Mouse (Mus musculus) G1E (cell line): ENCODE measurements around the gene Dock4. TPM values are rescaled to one million over a fixed set of nuclear protein-coding genes. Genes with fewer than 3 reads are reported as not detected.

ENCODE experiments used
- ATAC-seq: 2 replicates; pipeline ENCODE4 v1.8.0; 2016; ENCODE audit warnings: mild to moderate bottlenecking; ENCODE audit not compliant: insufficient number of reproducible peaks, poor library complexity, low FRiP score, severe bottlenecking; ENCODE audit errors: extremely low read depth
- DNase-seq: peaks from one replicate; pipeline ENCODE4 v3.0.0; 2012; ENCODE audit warnings: low spot score
- H3K27me3 ChIP-seq: 2 replicates; pipeline ENCODE4 v1.6.1; 2012; ENCODE audit warnings: mild to moderate bottlenecking, low read length, inconsistent platforms; ENCODE audit not compliant: insufficient read depth
- H3K36me3 ChIP-seq: replicated peaks from 2 replicates; pipeline ENCODE3; 2012; ENCODE audit warnings: mild to moderate bottlenecking, inconsistent platforms
- H3K4me1 ChIP-seq: 2 replicates; pipeline ENCODE4 v1.6.1; 2012; ENCODE audit warnings: low read depth, low read length, inconsistent platforms, mixed read lengths; ENCODE audit not compliant: insufficient read depth
- H3K4me3 ChIP-seq: 2 replicates; pipeline ENCODE4 v1.5.1; 2012; ENCODE audit warnings: low read depth, mild to moderate bottlenecking, inconsistent platforms, low read length, moderate library complexity, mixed read lengths
- H3K9me3 ChIP-seq: replicated peaks from 2 replicates; pipeline ENCODE4 v1.6.1; 2012; ENCODE audit warnings: inconsistent platforms
- CTCF ChIP-seq: IDR thresholded peaks from 2 replicates; pipeline ENCODE4 v1.5.1; 2012; ENCODE audit warnings: low read depth, low read length, inconsistent platforms, mixed read lengths
- GATA1 ChIP-seq: IDR thresholded peaks from 2 replicates; pipeline ENCODE4 v1.6.1; 2012; ENCODE audit warnings: borderline replicate concordance, low read length, inconsistent platforms, mixed read lengths
- GATA2 ChIP-seq: IDR thresholded peaks from 2 replicates; pipeline ENCODE4 v1.6.1; 2012; ENCODE audit warnings: low read depth, low read length, inconsistent platforms, borderline replicate concordance
- POLR2AphosphoS5 ChIP-seq: IDR thresholded peaks from 2 replicates; pipeline ENCODE4 v1.6.1; 2012; ENCODE audit warnings: low read depth, low read length, inconsistent platforms; ENCODE audit not compliant: insufficient replicate concordance
- TAL1 ChIP-seq: conservative IDR thresholded peaks from 2 replicates; pipeline ENCODE4 v1.6.1; 2012; ENCODE audit warnings: low read depth, low read length, inconsistent platforms, mixed read lengths
- polyA plus RNA-seq: library from polyadenylated mRNA; stranded (reverse); fragments of >175 nt; gene quantifications from 2 replicates; pipeline ENCODE4 v1.2.3, GENCODE M21; 2012
- total RNA-seq, 2 experiments: library from RNA; stranded (forward) in 1 of 2; stranded (reverse) in 1 of 2; fragments of 200-1000 nt in 1 of 2; fragments of >200 nt in 1 of 2; fragmentation: Nextera tagmentation in 1 of 2; gene quantifications; 2 replicates each; pipeline ENCODE4 v1.2.3; 2014 to 2017

The Dock4 gene
- total and polyA plus RNA-seq, 3 experiments: 0.01 to 1.2 (median 0.68) TPM

DNA sequence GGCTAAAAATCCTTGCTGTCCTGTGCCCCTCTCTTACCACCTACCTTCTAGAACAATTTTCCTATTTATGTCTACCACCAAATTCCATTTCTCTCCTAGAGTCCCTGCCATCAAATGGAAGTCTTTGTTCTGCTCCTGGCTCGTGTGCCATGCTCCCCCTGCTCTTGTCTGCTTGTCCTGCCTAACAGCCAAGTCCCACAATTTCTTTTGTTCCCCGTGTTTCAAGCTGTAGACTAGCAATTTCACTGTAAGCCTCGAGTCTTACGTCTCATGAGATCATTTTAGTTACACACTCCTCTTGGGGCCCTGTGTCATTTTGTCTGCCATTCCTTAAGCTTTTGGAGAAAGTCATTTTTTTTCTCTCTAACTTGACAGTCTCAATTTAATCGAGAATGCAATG lies 268.5 kb downstream of the Dock4 start:
- ATAC-seq (no peak), DNase-seq (no peak)
- no peaks in the 10 kb centered on the region for H3K9me3 ChIP-seq
- no peaks in the 10 kb centered on the region for H3K4me1 ChIP-seq
- no peak overlapping the region for H3K4me3 ChIP-seq
- TF ChIP-seq GATA1: no peak
- TF ChIP-seq POLR2AphosphoS5: no peak
- no peak for TF ChIP-seq CTCF
- no peak for TF ChIP-seq TAL1
- TF ChIP-seq GATA2: no peak
- no peaks in the 10 kb centered on the region for H3K36me3 ChIP-seq
- H3K27me3 ChIP-seq: no peaks in the 10 kb centered on the region

- Histone ChIP-seq H3K4me1 (no peaks in the 10 kb centered on the region), H3K9me3 (no peaks in the 10 kb centered on the region), H3K4me3 (no peak overlapping the region), H3K27me3 (no peaks in the 10 kb centered on the region), H3K36me3 (no peaks in the 10 kb centered on the region)
- ATAC-seq: no peak
- TF ChIP-seq GATA1 (no peak), CTCF (no peak), GATA2 (no peak), POLR2AphosphoS5 (no peak), TAL1 (no peak)
- DNase-seq: no peak
These were observed 269.4 kb downstream of the Dock4 start for GRCm38 (mm10) chr12:40715174-40715573.

GRCm38 (mm10) chr12:40728373-40728772 lies 282.6 kb downstream of the Dock4 start:
- DNase-seq: no peak
- ATAC-seq: no peak
- H3K27me3 ChIP-seq: no peaks in the 10 kb centered on the region
- H3K4me3 ChIP-seq: no peak overlapping the region
- H3K4me1 ChIP-seq: no peaks in the 10 kb centered on the region
- no peaks in the 10 kb centered on the region for H3K9me3 ChIP-seq
- no peak for TF ChIP-seq CTCF
- TF ChIP-seq TAL1: no peak
- TF ChIP-seq GATA1: no peak
- no peak for TF ChIP-seq POLR2AphosphoS5
- TF ChIP-seq GATA2: no peak
- no peaks in the 10 kb centered on the region for H3K36me3 ChIP-seq

DNA sequence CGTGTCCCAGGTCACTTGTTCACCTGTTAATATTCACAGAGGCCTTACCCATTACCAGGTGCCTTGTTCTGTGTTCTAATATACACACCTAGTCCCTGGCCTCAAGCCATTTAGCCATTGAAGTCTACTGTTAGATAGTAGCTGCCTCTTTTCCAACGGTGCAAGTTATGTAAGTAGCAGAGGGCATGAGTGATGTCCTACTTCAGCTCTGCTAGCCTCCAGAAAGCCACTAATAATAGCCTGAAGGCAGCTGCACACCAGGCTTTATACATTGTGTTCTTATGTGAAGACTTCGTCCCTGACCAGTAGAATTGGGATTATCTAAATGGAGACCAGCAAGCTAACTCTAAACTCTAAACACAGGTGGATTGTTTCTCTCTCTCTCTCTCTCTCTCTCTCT lies 285.0 kb downstream of the Dock4 start:
- H3K4me1 ChIP-seq: no peaks in the 10 kb centered on the region
- no peaks in the 10 kb centered on the region for H3K9me3 ChIP-seq
- no peaks in the 10 kb centered on the region for H3K27me3 ChIP-seq
- DNase-seq (no peak), ATAC-seq (no peak)
- no peaks in the 10 kb centered on the region for H3K36me3 ChIP-seq
- H3K4me3 ChIP-seq: no peak overlapping the region
- TF ChIP-seq GATA2: no peak
- no peak for TF ChIP-seq TAL1
- no peak for TF ChIP-seq GATA1
- TF ChIP-seq POLR2AphosphoS5: no peak
- no peak for TF ChIP-seq CTCF

GRCm38 (mm10) chr12:40745501-40745900 lies 299.7 kb downstream of the Dock4 start:
- no peak overlapping the region for H3K4me3 ChIP-seq
- H3K36me3 ChIP-seq: no peaks in the 10 kb centered on the region
- H3K9me3 ChIP-seq: no peaks in the 10 kb centered on the region
- H3K27me3 ChIP-seq: no peaks in the 10 kb centered on the region
- DNase-seq: no peak
- TF ChIP-seq GATA1: no peak
- no peak for TF ChIP-seq GATA2
- TF ChIP-seq TAL1: no peak
- no peak for TF ChIP-seq POLR2AphosphoS5
- no peak for TF ChIP-seq CTCF
- no peaks in the 10 kb centered on the region for H3K4me1 ChIP-seq
- ATAC-seq: no peak

DNA sequence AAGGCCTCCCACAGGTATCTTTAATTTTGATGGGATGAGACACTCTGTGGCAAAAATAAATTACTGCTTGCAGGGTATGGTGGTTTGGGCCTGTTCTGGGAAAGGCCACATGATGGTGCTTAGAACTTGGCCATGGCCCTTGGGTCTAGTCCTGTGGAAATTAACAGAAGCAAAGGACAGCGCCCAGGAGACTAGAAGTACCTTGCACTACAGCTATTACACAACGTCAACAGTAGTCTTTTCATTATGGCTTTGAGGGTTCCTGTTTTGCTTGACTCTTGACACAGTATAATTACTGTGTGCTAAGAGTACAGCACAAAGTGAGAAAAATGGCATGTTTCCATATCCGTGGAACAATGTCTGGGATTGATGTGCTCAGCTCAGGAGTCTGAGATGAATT lies 300.3 kb downstream of the Dock4 start:
- Histone ChIP-seq H3K4me3 (no peak overlapping the region), H3K27me3 (no peaks in the 10 kb centered on the region), H3K9me3 (no peaks in the 10 kb centered on the region), H3K36me3 (no peaks in the 10 kb centered on the region), H3K4me1 (no peaks in the 10 kb centered on the region)
- TF ChIP-seq TAL1 (no peak), POLR2AphosphoS5 (no peak), GATA2 (no peak), CTCF (no peak), GATA1 (no peak)
- DNase-seq: no peak
- ATAC-seq: no peak

DNA sequence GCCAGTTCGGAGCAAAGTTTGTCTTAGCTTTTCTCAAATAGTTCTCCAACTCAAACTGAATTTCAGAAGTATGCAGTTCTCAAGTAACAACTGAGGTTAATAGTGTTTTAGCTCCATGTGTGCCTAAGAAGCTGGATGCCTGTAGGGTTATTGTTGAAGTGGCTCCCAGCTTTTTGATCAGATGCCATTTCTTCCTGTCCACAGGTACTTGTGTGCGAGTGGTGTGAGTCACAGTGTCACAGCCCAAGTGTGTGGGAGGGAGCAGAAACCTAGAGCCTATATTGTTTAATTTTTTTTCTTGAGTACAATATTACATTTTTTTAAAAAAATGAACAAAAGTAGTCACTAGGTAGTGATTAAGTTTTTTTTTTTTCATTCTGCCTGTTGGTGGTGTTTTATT lies 313.5 kb downstream of the Dock4 start:
- H3K4me3 ChIP-seq: no peak overlapping the region
- no peak for DNase-seq
- ATAC-seq: no peak
- no peaks in the 10 kb centered on the region for H3K9me3 ChIP-seq
- no peaks in the 10 kb centered on the region for H3K36me3 ChIP-seq
- H3K4me1 ChIP-seq: no peaks in the 10 kb centered on the region
- no peak for TF ChIP-seq CTCF
- TF ChIP-seq GATA1: no peak
- TF ChIP-seq GATA2: no peak
- no peak for TF ChIP-seq TAL1
- TF ChIP-seq POLR2AphosphoS5: no peak
- H3K27me3 ChIP-seq: no peaks in the 10 kb centered on the region
